Mouse (Mus musculus): ENCODE measurements at regions not wholly inside any gene's neighbourhood (a gene's known extent, or its start where the extent isn't known, plus 50 kb on each side); places are given as distances from the start of the nearest gene placed in this dataset.
"Not testable (repeated sequence)": the region's sequence is repeated elsewhere in the genome, so short reads cannot be mapped to it uniquely, and the experiment has no call there.

- no peak for DNase-seq (ENCODE audit: extremely low read depth, insufficient read length, low spot score)
These were observed 189.7 kb downstream of the Med10 start for GRCm38 (mm10) chr13:69991892-69992261.

GRCm38 (mm10) chr13:70003591-70003990 is 201.4 kb downstream of the Med10 start:
- DNase-seq (ENCODE audit: extremely low read depth, insufficient read length, low spot score), result no peak

- DNase-seq (ENCODE audit: extremely low read depth, insufficient read length, low spot score), result no peak
These were observed 209.9 kb downstream of the Med10 start for GRCm38 (mm10) chr13:70012123-70012522.

GRCm38 (mm10) chr13:70015183-70015582 is 213.0 kb downstream of the Med10 start:
- no peak for DNase-seq (ENCODE audit: extremely low read depth, insufficient read length, low spot score)

- no peak for DNase-seq (ENCODE audit: extremely low read depth, insufficient read length, low spot score)
These were observed 215.3 kb downstream of the Med10 start for GRCm38 (mm10) chr13:70017535-70017934.

- DNase-seq (ENCODE audit: extremely low read depth, insufficient read length, low spot score), result no peak
These were observed 218.0 kb downstream of the Med10 start for GRCm38 (mm10) chr13:70019999-70020838.

- DNase-seq (ENCODE audit: extremely low read depth, insufficient read length, low spot score), result no peak
These were observed 231.1 kb downstream of the Med10 start for GRCm38 (mm10) chr13:70033249-70033648.

- no peak for DNase-seq (ENCODE audit: extremely low read depth, insufficient read length, low spot score)
These were observed 231.6 kb downstream of the Med10 start for GRCm38 (mm10) chr13:70033763-70034162.

- DNase-seq (ENCODE audit: extremely low read depth, insufficient read length, low spot score), result no peak
These were observed 235.9 kb downstream of the Med10 start for GRCm38 (mm10) chr13:70037985-70038667.

- no peak for DNase-seq (ENCODE audit: extremely low read depth, insufficient read length, low spot score)
These were observed 255.7 kb downstream of the Med10 start for GRCm38 (mm10) chr13:70057920-70058319.

- no peak for DNase-seq (ENCODE audit: extremely low read depth, insufficient read length, low spot score)
These were observed 259.3 kb downstream of the Med10 start for GRCm38 (mm10) chr13:70061363-70061945.

- no peak for DNase-seq (ENCODE audit: extremely low read depth, insufficient read length, low spot score)
These were observed 271.5 kb downstream of the Med10 start for GRCm38 (mm10) chr13:70073655-70074054.

- no peak for DNase-seq (ENCODE audit: extremely low read depth, insufficient read length, low spot score)
These were observed 273.2 kb downstream of the Med10 start for GRCm38 (mm10) chr13:70075353-70075752.

- no peak for DNase-seq (ENCODE audit: extremely low read depth, insufficient read length, low spot score)
These were observed 278.9 kb downstream of the Med10 start for GRCm38 (mm10) chr13:70081108-70081507.

GRCm38 (mm10) chr13:70092886-70093285 is 290.7 kb downstream of the Med10 start:
- DNase-seq (ENCODE audit: extremely low read depth, insufficient read length, low spot score), result no peak

- no peak for DNase-seq (ENCODE audit: extremely low read depth, insufficient read length, low spot score)
These were observed 291.8 kb downstream of the Med10 start for GRCm38 (mm10) chr13:70093970-70094369.

- DNase-seq (ENCODE audit: extremely low read depth, insufficient read length, low spot score), result no peak
These were observed 294.5 kb downstream of the Med10 start for GRCm38 (mm10) chr13:70096430-70097301.

- not testable (repeated sequence) for DNase-seq (ENCODE audit: extremely low read depth, insufficient read length, low spot score)
These were observed 297.9 kb downstream of the Med10 start for GRCm38 (mm10) chr13:70100091-70100490.

GRCm38 (mm10) chr13:70103021-70103420 is 300.8 kb downstream of the Med10 start:
- DNase-seq (ENCODE audit: extremely low read depth, insufficient read length, low spot score), result no peak

- DNase-seq (ENCODE audit: extremely low read depth, insufficient read length, low spot score), result not testable (repeated sequence)
These were observed 301.3 kb downstream of the Med10 start for GRCm38 (mm10) chr13:70103491-70103890.

- no peak for DNase-seq (ENCODE audit: extremely low read depth, insufficient read length, low spot score)
These were observed 301.7 kb downstream of the Med10 start for GRCm38 (mm10) chr13:70103903-70104302.
